Mouse (Mus musculus): ENCODE results near the gene Gm12888. TPM values are rescaled to one million over a fixed set of nuclear protein-coding genes. Genes with fewer than 3 reads are reported as not detected.
"Not testable (repeated sequence)": the region's sequence is repeated elsewhere in the genome, so short reads cannot be mapped to it uniquely, and the experiment has no call there.

Gene Gm12888
- not detected in 2 replicates for polyA plus RNA-seq (2015; fragmentation: Nextera tagmentation; extraction: Ambion mirVana)

DNA sequence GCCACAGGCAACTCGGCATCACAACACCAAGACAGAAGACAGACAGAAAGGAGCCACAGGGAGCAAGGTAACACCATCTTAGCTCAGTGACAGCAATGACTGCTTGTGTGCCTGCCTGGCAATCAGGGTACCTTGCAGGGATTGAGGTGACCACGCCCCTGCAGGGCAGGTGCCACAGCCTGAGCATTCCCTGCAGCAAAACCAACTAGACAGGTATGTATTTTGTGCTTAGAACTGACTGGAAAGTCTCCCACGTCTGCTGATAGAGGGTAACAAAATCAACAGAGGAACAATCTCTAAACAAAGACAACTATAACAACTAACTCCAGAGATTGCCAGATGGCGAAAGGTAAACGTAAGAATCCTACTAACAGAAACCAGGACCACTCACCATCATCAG is at the start of gene Gm12888:
Gene Gm12888 (minus strand): TSS at position 101 of the 400 bp plus-strand sequence.
- not testable (repeated sequence) for H3K27me3 ChIP-seq (ENCODE audit: insufficient read depth, low read length); ATAC-seq (replicated peaks; ENCODE audit: low FRiP score, low read depth); H3K27ac ChIP-seq; DNase-seq (ENCODE audit: low spot score); H3K9me3 ChIP-seq (replicated peaks; ENCODE audit: low read length); H3K4me2 ChIP-seq (ENCODE audit: low read length); H3K36me3 ChIP-seq (ENCODE audit: insufficient read depth, low read length); H3K9ac ChIP-seq (ENCODE audit: low read depth, low read length); H3K4me3 ChIP-seq (replicated peaks; ENCODE audit: low read depth, low read length); H3K4me1 ChIP-seq (replicated peaks; ENCODE audit: insufficient read depth, low read length)
- WGBS: 65% methylated on average over 3 of the region's 5 CpGs

Other genes with a start within 250 kb of the Gm12888 start
- 38.8 and 42.9 TPM in 2 replicates for gene Zmpste24, start 226.7 kb downstream of the Gm12888 start, polyA plus RNA-seq (2015; fragmentation: Nextera tagmentation; extraction: Ambion mirVana)
- not detected in 2 replicates for gene Tmco2, start 215.7 kb downstream of the Gm12888 start, polyA plus RNA-seq (2015; fragmentation: Nextera tagmentation; extraction: Ambion mirVana)
- gene Rlf, start 109.8 kb downstream of the Gm12888 start, polyA plus RNA-seq (2015; fragmentation: Nextera tagmentation; extraction: Ambion mirVana): 11.9 and 12.3 TPM in 2 replicates
- gene Gm12886, start 98.2 kb upstream of the Gm12888 start, polyA plus RNA-seq (2015; fragmentation: Nextera tagmentation; extraction: Ambion mirVana): not detected in 2 replicates